Mouse (Mus musculus) kidney, adult 11 months (tissue): ENCODE data around the gene Ninj2.

Experiments
- DNase-seq: peaks from one replicate; pipeline ENCODE4 v3.0.0; 2022

Ninj2 gene

DNA sequence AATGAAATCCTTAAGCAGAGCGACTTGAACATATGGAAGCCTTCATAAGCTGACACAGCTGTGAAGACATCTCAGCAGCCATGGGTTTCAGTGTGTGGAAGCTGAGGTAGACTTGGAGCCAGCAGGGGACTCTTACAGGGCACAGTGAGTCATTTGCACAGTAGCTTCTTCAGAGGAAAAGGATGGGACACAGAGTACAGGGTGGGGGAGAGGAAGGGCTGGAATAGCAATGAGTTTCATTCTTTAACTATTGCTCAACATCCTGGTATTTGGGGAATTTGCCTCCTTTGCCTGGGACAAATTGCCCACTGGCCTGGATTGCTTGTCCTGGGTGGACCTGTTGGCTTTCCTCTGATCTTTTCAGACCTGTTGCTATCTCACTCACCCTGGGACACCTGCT, 52.3 kb downstream of the Ninj2 start:
- peak; percentile 28 for DNase-seq

DNA sequence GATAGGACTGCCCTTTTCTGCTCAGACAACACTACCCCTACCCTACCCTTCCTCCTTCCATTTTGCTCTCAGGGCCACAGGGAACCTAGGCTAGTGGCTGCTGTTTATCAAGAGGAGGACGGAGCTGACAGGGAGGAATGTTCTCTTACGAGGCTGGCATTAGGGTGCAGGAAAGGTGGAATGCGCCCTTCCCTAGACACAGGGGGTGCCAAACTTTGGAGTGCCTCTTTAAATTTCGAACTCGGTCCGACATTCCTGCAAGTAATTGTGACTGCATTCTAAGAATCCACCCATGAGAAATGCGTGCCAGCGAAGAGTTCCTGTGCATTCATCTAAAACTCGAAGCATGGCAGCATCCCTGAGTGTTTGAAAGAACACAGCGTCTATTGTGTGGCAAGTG, 53.5 kb downstream of the Ninj2 start:
- DNase-seq = peak; percentile 40

DNA sequence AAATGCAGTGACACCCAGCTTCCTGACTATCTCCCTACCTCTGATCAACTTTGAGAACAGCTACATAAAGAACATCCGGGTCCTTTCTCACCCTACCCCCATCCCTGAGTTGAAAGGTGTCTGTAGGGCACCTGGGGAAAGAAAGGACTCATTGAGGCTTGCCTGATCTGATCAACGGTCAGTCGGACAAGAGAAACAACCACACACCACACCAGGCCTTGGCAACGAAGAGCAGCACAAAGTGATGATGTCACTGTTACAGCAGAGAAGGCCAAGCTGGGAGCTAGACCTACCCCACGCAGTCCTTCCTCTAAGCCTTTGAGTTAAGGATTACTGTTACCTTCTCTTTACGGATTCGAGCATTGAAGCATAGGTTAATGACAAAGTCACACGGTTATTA, 54.3 kb downstream of the Ninj2 start:
- DNase-seq = no peak

DNA sequence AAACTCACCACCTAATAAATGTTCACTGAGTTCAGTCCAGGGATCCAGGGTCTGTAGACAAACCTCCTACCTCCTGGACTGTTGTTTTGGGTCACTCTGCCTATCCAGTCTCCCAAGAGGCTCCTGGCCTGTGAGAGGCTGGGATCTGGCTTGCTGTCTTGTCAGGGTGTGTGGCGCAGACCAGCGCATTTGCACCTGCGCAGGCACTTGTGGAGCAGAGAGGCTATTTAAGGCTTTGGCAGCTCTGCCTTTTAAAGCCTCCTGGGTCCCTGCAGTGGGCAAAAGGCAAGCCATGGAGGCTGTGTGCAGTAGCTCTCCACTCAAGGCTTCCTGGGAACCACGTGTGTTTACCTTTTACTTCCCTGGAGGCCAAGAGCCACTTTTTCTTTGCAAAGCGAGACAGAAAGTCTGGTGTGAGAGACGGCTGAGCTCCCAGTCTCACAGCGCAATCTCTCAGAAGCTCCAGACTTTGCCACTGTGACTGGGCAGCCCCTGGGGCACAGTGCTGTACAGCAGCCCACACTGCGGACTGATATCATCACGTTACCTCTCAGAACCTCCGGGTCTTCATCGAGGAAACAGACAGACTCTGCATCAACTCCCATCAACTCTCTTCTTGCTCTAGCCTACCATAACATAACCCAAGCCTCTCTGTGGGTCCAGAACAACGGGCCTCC, 55.7 kb downstream of the Ninj2 start:
- DNase-seq = no peak

DNA sequence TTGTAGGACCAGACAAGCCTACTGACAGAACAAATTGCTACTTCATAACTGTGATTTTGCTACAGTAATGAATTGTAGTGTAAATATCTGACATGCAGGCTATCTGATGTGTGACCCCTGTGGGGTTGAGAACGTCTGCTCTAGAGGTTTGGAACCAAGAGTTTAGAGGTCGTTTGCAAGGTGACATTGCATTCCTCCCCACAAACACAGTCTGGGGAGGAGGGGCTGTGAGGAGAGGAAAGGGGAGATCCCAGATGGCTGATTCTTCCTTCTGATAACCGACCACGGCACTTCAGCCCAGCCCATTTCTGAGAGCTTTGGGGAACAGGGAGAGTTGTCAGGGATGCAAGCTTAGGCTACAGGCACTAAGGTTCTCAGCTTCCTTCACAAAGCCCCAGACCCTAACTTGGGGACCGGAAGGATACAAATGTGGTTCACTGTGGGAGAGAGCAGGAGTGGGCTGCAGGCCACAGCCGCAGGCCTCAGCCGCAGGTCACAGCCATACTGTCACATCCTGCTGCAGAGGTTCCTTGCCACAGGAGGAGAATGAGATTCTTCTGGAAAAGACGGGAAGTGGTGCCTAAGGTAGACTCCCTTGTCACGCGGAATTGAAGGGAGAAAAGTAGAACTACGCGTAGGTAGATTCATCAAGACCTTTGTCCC, 56.4 kb downstream of the Ninj2 start:
- no peak for DNase-seq

DNA sequence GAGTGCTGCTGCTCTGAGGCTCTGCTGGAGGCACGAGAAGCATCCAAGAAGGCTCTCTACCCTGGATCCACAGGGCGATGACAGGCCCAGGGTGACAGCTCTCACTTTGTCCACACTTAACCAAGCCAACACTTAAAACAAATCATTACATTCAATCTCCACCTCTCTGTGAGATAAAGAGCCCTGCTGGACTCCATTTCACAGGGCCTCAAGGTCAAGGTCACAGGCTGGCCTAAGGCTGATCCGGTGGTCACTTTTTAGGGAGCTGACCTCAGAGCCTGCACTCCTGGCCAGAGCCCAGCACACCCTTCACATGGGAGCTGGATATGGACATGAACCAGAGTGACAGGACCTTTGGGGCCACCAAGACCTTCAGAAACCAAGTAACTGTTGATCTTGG, 57.1 kb downstream of the Ninj2 start:
- DNase-seq = no peak

DNA sequence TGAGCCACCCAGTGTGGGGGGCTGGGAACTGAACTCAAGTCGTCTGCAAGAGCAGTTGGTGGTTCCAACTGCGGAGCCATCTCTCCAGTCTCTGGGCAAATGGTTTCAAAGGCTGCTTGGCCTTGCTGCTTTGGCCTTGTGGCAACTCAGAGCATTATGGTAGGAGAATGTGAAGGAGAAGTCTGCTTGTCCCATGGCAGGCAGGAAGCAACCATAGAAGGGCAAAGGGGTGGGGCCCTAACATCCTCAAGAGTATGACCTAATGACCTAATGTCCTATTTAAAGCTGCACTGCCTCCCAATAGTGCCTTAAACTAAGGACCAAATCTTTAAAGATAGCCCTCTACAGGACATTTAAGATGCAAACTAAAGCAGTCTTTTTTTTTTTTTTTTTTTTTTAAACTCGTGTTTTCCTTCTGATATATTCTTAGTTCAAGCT, 58.5 kb downstream of the Ninj2 start:
- no peak for DNase-seq

DNA sequence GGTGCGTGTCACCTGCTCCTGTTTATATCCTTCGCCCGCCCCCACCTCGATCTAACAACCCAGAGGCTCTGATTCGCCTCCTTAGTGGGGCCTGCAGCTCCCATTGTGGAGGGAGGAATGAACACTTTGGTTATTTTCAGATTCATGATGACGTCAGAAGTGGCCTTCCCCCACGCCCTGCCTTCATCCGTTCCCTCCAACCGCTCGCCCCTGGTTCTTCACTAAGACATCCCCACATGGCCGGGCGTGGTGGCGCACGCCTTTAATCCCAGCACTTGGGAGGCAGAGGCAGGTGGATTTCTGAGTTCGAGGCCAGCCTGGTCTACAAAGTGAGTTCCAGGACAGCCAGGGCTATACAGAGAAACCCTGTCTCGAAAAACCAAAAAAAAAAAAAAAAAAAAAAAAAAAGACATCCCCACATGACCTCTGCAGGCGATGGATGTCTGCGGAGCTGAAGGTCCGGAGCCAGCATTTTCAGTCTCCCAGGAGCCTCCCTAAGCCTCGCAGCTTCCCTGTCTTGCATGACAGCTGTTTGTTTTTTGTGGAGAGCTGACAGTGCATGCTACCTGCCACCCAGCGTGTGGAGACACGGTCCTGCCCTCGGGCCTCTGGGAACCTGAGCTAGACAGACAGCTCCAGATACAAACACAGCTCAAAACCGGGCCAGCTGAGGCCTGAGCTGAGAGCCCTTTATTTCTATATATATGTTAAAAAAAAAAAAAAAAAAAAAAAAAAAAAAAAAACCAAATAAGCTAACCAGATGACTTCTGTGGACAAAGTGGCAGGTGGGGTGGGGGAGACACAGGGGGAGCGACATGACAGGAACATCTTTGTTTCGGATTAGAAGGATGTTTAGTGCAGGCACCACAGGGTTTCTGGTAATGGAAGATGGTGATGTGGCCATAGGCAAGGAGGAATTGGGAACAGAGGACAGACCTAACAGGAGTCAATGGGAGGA, 59.9 kb downstream of the Ninj2 start:
- DNase-seq = no peak

DNA sequence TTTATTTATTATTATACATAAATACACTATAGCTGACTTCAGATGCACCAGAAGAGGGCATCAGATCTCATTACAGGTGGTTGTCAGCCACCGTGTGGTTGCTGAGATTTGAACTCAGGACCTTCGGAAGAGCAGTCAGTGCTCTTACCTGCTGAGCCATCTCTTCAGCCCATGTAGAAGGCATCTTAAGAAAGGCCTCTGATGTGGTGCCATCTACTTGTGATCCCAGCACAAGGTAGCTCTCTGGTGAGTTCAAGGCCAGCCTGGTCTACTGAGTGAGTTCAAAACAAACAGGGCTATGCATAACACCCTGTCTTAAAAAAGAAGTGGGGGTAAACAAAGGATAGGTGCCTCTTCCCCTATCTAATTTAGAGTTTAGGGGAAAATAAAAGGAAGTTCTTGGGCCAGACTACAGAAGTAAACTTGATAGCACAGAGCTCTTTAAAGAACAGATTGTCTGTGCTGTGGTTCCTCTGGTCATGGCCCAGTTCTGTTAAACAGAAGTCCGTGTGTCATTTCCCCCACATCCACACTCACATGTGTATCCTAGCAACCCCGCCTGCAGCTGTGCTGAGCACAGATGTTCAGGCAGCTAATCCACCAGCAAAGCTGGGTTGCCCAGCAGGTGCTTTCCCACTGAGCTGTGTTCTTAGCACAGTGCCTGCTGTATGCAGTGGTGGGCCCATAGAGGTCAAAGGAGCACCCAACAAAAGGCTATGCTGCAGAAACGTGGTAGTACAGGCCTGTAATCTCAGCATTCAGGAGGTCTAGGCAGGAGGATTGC, 61.6 kb downstream of the Ninj2 start:
- DNase-seq = no peak

DNA sequence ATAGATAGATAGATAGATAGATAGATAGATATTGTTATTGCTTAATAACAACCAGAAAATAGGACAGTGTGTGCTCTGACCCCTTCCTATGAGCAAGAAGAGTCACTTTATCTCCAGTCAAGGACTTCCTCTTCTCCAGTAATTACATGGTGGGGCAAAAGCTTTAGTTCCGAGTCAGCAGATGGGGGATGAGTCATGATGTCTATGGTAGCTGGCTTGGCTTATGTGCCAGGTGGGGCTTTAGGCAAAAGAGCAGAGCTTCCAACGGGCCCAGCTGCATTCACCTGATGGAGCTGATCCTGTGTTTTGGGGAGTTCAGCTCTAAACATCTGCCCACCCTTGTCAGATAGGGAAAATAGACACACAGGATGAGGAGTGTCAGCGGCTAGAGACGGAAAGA, 62.4 kb downstream of the Ninj2 start:
- DNase-seq = no peak

DNA sequence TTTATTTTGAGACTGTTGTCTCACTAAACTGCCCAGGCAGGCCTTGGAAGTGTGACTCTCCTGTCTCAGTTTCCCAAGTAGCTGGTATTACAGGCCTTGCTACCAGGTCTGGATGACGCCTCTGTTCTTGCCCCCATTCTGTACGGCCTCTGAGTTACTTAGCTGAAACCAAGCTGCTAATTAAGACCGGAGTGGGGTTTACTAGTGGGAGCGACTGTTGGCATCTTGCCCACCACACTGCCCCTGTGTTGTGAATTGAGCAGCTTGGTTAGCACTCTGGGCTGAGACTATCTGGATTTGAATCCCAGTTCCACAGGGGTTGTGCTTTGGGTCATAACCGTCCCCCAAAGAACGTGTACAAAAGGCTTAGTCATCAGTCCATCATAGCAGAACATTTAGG, 64.3 kb downstream of the Ninj2 start:
- DNase-seq = no peak

DNA sequence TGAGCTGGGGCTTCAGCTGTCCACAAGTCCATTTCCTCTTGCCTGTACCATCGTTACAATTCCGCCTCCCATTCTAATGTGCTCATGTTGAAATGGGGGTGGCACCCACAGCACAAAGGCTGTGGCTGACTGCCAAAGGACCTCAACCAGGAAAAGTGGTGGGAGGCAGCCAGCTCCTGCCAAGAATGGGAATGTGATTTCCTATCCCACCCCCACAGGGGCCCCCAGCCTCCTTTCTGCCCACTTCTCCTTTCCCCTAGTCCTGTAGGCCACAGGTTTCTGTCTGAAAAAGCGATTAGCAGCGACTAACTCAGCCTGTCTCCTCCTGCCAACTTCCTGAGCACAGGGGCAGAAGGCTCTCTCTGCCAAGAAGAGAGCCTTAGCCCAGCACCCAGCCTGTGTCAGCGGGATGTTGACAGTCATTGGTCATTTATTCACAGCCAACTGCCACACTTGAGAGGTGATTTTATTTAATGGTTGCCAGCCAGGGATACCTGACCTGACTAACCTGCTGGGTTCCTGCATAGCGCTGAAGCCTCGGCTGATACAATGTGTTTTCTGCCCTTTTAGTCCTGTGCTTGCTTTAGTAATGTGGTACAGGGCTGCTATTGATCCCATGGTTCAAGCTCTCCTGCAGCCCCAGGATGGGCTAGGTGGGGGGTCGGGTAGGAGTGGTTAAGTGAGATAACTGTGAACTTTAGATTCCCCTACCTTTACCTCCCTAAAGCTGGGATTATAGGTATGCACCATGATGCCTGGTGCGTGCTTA, 66.2 kb downstream of the Ninj2 start:
- peak; percentile 72 for DNase-seq

DNA sequence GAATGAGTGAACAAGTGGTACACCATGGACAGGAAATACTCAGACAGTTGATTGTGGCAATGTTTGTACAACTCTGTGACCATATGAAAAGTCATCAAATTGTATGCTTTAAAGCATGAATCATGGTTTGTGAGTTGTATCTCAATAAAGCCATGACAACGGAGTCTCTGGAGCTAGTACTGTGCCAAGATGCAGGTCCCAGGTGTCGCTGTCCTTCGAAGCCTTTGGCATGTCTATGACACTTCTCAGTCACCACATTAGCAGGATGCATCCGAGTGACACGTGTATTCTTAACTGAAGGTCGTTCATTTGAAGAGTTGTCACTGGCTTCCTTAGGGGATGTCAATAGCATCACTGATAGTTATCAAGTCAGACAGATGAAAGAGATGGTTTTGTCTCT, 69.8 kb downstream of the Ninj2 start:
- DNase-seq = no peak

DNA sequence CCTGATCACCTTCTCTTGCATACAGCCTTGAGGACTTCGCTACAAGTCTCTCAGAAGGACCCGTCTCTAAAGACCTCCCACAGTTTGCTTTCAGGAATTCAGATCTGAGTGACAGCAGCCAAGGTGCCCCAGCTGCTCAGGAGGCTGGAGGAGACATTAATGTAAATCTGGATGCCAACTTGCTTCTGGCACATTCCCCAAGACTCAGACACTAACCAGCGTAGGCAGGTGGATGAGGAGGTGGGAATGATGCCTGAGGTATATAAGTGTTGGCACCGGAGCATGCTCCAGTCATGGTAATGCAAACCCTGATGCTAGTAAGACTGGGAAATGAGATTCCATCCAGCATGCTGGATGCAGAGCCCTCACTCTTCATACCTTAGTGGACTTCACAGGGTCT, 71.6 kb downstream of the Ninj2 start:
- no peak for DNase-seq

DNA sequence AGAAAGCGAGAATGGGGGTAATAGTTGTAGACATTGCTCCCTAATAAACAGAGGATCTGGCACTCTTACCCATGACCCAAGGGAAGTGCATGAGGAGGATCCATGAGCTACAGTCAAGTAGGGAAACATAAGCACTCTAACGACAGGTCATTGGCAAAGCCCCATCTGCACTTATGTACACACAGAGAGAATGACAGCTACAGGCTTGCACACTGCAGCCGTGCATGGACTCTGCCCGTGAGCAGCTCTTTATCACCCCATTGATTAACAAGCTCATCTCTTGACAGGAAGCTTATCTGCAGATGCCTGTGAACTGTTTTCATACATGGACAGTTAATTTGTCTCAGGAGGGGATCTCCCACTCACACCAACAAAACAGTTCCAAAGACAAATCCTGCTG, 74.4 kb downstream of the Ninj2 start:
- DNase-seq = no peak

DNA sequence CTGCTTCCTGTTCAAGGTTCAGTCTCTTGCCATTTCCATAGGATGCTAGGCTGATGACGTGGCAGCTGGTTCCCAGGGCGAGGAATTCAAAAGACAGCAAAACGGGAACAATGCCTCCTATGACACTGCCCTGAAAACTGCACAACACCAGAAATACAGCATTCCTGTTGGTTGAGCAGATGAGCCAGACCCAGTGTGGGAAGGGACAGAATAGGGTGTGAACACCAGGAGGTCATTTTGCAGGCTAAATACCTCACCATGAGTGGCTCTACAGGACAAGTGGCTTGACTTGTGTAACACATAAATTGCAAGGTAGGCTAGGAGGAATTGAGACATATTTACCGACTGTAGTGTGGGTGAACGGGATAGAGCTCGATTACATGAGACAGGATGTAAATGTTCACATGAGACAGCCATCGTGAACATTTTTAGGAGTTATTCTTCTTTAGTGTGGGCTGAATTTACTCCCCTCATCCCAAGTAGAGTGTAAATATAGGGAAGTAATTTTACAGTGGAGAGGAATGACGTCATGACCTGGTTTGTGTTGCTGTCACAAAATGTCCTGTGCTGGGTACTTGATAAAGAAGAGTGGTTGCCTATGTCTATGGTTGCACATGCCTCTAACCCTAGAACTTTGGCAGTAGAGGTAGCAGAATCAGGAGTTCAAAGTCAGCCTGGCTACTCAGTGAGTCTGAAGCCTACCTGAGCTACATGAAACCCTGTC, 79.3 kb downstream of the Ninj2 start:
- no peak for DNase-seq

DNA sequence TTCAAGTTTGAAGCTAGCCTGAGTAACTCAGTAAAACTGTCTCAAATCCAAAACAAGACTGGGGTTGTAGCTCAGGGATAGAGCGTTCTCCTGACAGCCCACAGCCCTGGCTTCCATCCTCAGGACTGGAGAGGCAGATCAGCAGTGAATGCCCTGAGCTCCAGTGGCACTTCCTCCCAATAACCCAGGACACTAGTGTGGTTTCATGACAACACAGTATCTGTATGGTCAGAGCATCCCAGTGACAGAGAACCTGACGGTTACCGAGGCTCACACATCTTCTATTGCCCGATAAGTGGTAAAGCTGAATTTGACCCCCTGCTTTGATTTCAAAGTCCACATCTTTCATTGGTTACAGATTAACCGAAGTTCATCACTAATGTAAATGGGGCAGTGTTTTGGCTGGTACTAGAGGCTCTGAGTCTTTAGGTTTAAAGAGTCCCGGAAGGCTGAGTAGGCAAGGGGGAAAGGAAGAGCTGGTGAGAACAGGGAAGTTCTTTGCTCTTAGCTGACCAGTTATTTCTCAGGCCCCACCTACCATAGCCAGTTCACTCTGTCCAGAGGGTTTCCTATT, 81.0 kb downstream of the Ninj2 start:
- DNase-seq = peak; percentile 55

DNA sequence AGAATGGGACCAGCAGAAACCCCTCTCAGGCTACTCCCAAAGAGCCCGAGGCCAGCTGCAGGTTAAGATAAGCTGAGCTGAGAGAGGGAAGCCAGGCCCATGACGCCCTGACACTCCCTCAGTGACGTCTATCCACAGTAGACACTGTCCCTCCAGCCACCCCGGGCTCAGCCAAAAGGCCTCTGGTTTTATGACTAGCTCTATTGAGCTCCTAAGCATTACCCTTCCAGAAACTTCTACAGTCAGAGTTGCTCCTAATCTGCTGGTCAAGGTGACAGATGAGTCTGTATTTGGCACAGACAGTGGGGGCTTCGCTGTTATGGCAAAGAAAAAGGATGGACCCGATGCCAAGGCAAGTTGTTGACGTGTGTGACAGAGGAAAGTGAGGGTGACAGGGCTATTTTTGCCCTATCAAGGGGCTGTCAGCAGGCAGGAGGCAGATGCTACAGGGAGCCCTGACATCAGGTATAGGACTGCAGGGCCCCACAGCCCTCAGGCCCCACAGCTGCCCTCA, 81.5 kb downstream of the Ninj2 start:
- no peak for DNase-seq

DNA sequence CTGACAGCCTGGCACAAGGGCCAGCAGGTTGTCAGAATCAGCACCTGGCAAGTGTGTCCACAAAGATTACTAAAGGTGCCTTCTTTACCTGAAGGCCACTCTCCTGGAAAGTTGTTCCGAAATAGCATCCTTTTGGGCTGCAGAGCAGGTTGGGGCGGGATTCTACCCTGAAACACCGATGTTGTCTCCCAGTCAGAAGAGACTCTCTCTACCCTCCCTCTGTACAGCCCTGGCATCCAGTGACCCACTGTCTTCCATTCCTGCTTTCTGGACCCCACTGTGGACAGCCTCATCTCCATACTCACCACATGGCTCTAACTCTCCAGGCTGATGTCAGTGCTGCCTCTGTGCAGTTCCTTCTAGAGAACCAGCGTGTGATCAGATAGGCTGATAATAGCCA, 82.5 kb downstream of the Ninj2 start:
- no peak for DNase-seq

DNA sequence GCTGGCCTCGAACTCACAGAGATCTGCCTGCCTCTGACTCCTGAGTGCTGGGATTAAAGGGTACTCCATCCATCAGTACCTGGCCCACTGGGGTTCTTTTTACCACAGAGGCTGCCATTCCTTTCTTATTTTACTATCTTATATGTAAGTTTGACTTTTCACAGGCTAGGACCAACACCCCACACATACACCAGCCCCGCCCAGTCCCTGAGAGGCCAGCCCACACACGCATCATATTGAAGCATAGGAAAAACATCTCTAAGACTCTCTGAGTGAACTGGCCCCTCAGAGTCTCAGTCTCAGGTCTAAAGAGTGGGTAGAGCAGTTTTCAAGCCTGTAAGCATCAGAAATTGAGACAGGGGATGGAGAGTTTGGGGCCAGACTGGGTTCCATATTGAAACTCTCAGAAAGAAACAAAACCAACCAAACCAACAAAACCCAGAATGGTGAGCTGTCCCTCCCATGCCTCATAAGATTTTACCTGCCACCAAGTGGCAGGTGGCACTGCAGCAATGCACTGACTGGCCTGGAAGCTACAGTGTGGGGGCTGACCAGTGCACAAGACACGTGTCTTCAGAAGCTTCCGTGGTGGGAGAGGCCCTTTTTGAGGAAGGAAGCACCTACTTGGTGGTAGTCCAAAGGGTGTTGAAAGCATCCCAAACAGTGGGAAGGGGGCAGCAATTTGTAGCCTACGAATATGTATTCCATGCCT, 86.0 kb downstream of the Ninj2 start:
- DNase-seq = no peak
